Mouse (Mus musculus) hindbrain, embryonic 11.5 days (tissue): ENCODE results near the gene Fam219a. TPM values are rescaled to one million over a fixed set of nuclear protein-coding genes. Genes with fewer than 3 reads are reported as not detected.

Source experiments
- ATAC-seq: fragments of 200-750 bp; cut with Nextera tagmentation; 2 replicates; pipeline ENCODE4 v1.8.0; 2017; ENCODE audit warnings: mild to moderate bottlenecking, moderate TSS enrichment, moderate library complexity; ENCODE audit not compliant: low FRiP score
- DNase-seq: peaks from one replicate; pipeline ENCODE4 v3.0.0-alpha.2; 2015; ENCODE audit warnings: low spot score
- H3K27ac ChIP-seq: fragments of 300-500 bp; sonication (generic); 2 replicates; pipeline ENCODE4 v1.5.1; 2014; ENCODE audit warnings: mild to moderate bottlenecking, low read depth, low read length
- H3K27me3 ChIP-seq: fragments of 300-500 bp; sonication (generic); 2 replicates; pipeline ENCODE4 v1.6.1; 2014; ENCODE audit warnings: mild to moderate bottlenecking, low read length, moderate library complexity, mixed read lengths; ENCODE audit not compliant: control insufficient read depth, insufficient read depth
- H3K36me3 ChIP-seq: fragments of 300-500 bp; sonication (generic); 2 replicates; pipeline ENCODE4 v1.6.1; 2014; ENCODE audit warnings: mild to moderate bottlenecking, low read length, moderate library complexity, mixed read lengths; ENCODE audit not compliant: control insufficient read depth, insufficient read depth
- H3K4me1 ChIP-seq: fragments of 300-500 bp; sonication (generic); replicated peaks from 2 replicates; pipeline ENCODE4 v1.6.1; 2014; ENCODE audit warnings: low read length, mixed read lengths; ENCODE audit not compliant: control insufficient read depth, insufficient read depth
- H3K4me2 ChIP-seq: fragments of 300-500 bp; sonication (generic); replicated peaks from 2 replicates; pipeline ENCODE4 v1.6.1; 2014; ENCODE audit warnings: mild to moderate bottlenecking, low read depth, low read length
- H3K4me3 ChIP-seq: fragments of 300-500 bp; sonication (generic); 2 replicates; pipeline ENCODE4 v1.5.1; 2014; ENCODE audit warnings: low read depth, low read length
- H3K9ac ChIP-seq: fragments of 300-500 bp; sonication (generic); 2 replicates; pipeline ENCODE4 v1.6.1; 2014; ENCODE audit warnings: low read depth, low read length
- H3K9me3 ChIP-seq: fragments of 300-500 bp; sonication (generic); 2 replicates; pipeline ENCODE4 v1.6.1; 2016; ENCODE audit warnings: low read length; ENCODE audit not compliant: control insufficient read depth
- WGBS: fragments of 180-500 bp; shearing (Covaris S2); extraction: QIAGEN DNeasy Blood & Tissue Kit; methylation state at CpG from one replicate; pipeline ENCODE4 v1.1.7; 2014; 5-methylcytosine and 5-hydroxymethylcytosine counted together
- polyA plus RNA-seq: library from polyadenylated mRNA; unstranded; fragments of >200 nt; fragmentation: Nextera tagmentation; extraction: Ambion mirVana; gene quantifications from 2 replicates; pipeline ENCODE4 v1.2.1, GENCODE M21; 2014

Fam219a gene
- polyA plus RNA-seq, 1 experiment from 2014 or later = 17.6 TPM

DNA sequence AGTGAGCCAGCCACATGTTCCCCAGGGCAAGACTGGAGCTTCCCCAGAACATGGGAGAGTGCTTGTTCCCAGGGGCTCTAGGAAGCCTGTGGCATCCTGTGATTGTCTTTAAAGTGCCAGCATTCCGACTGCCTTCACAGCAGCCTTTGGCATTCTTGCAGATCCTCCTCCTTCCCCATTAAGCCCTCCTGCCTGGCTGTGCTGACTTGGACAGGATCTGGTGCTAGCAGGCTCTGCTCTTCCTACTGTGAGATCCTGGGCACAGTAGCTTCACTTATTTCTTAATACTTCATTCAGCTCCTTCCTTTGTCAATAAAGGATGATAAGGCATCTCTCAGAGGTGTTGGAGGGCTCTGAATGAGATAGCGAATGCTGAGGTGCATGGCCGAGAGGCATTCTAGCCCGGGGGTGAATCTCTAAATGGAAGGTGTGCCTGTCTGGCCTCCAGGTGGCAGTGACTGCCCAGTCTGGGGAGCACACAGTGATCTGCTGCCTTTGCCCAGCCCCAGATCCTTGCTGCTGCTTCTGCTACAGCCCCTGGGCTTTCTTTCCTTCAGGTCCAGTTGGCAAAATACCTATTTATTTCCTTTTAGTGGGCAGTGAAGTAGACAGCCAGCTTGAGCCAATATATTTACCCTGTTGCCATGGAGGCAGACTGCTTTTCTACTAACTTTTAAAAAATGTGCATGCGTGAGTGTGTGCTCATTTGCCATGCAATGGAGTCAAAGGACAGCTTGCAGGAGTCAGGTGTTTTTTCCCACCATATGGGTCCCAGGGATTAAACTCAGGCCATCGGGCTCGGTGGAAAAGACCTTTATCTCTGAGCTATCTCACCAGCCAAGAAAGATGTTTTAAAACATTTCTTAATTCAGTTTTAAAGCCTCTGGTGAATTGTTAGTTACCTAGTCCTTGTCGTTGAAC, 35.4 kb upstream of the Fam219a start:
- DNase-seq = peak; percentile 53
- Histone ChIP-seq H3K9me3 (no peaks in the 10 kb centered on the region), H3K4me2 (no peak overlapping the region), H3K36me3 (no peaks in the 10 kb centered on the region), H3K4me1 (0 out of 2 replicates have a peak, but pooled peaks cover 3% of the 10 kb centered on the region), H3K27ac (peak overlapping the region; percentile 61), H3K27me3 (no peaks in the 10 kb centered on the region), H3K9ac (0 out of 2 replicates have a peak overlapping the region, but pooled peaks have one; percentile 12), H3K4me3 (no peak overlapping the region)
- ATAC-seq = peak; percentile 68
- WGBS = 38% methylated on average over 8 of the region's 8 CpGs

DNA sequence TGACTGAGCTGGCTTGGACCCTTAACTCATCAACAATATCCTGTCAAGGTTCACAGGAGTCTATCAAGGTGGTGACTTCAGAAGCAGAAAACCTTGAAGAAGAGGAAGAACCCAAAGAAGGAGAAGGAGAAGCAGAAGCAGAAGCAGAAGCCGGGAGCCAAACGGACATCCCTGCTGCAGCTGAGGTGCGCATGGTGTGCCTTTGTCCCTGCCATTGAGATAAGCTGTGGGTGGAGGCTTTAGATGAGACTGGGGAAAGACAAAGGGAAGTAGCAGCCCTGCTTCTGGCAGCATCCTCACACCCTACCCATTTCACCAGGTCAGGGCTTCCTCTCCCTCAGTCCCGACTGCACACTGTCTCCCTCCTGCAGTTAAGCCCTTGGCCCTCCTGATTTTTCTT, 33.5 kb upstream of the Fam219a start:
- Histone ChIP-seq H3K4me2 (no peak overlapping the region), H3K36me3 (no peaks in the 10 kb centered on the region), H3K9me3 (no peaks in the 10 kb centered on the region), H3K27ac (no peak overlapping the region), H3K4me1 (0 out of 2 replicates have a peak, but pooled peaks cover 3% of the 10 kb centered on the region), H3K27me3 (no peaks in the 10 kb centered on the region), H3K9ac (no peak overlapping the region), H3K4me3 (no peak overlapping the region)
- 42% methylated on average over 4 of the region's 4 CpGs for WGBS
- ATAC-seq (no peak), DNase-seq (no peak)

DNA sequence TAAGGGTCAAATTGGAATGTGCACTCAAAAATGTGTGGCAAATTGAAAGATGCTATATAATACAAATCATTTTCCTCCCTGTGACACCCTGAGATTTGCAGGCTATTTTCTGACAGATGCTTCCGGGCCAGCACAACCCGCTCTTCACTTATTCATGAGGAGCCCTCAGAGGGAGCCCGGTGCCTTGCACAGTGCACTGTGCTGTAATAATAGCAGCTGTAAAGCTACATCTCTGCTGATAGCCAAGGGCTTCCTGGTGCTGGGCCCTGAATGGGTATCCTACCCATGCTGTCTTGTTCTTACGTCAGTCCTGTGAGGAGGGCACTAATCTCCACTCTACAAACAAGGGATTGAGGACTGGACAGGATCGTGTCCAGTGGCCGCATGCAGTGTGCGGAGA, 14.0 kb upstream of the Fam219a start:
- ATAC-seq (no peak), DNase-seq (no peak)
- Histone ChIP-seq H3K9ac (no peak overlapping the region), H3K4me2 (no peak overlapping the region), H3K27ac (no peak overlapping the region), H3K27me3 (no peaks in the 10 kb centered on the region), H3K36me3 (no peaks in the 10 kb centered on the region), H3K4me3 (no peak overlapping the region), H3K9me3 (no peaks in the 10 kb centered on the region), H3K4me1 (no peaks in the 10 kb centered on the region)
- WGBS = 79% methylated on average over 7 of the region's 7 CpGs

DNA sequence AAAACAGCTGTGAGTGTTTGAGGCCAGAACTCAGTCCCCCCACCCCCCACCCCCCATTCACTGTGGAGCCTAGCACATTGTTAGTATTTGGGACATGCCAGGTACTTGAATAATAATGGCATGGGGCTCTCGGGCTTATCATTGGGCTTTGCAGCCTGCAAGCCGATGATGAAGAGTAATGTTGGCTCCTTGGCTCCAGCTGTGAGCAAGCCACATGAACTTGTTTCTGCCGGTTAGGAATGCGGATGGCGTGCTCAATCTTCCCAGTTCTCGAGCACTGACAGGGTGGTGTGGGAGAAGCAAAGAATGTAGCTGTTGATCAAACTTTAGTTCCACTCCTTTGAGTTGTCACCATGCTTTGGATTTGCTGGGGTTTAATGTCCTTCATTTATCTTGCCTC, 6.6 kb upstream of the Fam219a start:
- Histone ChIP-seq H3K9me3 (no peaks in the 10 kb centered on the region), H3K4me1 (0 out of 2 replicates have a peak, but pooled peaks cover 2% of the 10 kb centered on the region), H3K9ac (no peak overlapping the region), H3K27ac (no peak overlapping the region), H3K4me3 (no peak overlapping the region), H3K27me3 (no peaks in the 10 kb centered on the region), H3K36me3 (no peaks in the 10 kb centered on the region), H3K4me2 (no peak overlapping the region)
- peak; percentile 76; the same call in 1 of the 2 replicates for ATAC-seq
- WGBS = 25% methylated on average over 6 of the region's 6 CpGs
- DNase-seq = peak; percentile 42

DNA sequence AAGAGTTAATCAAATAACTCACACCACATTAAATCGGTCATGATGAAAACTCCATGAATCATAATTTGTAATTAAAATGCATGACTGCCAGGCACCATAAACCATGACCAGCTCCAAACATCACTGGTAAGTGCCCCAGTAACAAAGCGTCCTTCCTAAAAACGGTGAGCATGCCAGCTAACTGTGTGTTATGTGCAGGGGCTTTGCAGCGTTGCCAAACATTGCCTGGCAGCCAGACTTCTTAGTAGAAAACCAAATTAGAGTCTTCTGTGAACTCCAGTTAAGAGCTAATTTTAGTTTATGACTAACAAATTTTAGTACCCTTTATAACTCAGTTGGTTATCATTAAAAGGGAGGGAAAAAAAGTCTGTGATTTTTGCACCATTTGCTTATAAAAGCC, 4.2 kb upstream of the Fam219a start:
- ATAC-seq (no peak), DNase-seq (no peak)
- no peaks in the 10 kb centered on the region for H3K27me3 ChIP-seq
- 0 out of 2 replicates have a peak, but pooled peaks cover 2% of the 10 kb centered on the region for H3K4me1 ChIP-seq
- H3K4me2 ChIP-seq = no peak overlapping the region
- H3K27ac ChIP-seq = no peak overlapping the region
- no peak overlapping the region for H3K4me3 ChIP-seq
- no peak overlapping the region for H3K9ac ChIP-seq
- H3K9me3 ChIP-seq = no peaks in the 10 kb centered on the region
- WGBS = 60% methylated on average over 4 of the region's 4 CpGs
- no peaks in the 10 kb centered on the region for H3K36me3 ChIP-seq

DNA sequence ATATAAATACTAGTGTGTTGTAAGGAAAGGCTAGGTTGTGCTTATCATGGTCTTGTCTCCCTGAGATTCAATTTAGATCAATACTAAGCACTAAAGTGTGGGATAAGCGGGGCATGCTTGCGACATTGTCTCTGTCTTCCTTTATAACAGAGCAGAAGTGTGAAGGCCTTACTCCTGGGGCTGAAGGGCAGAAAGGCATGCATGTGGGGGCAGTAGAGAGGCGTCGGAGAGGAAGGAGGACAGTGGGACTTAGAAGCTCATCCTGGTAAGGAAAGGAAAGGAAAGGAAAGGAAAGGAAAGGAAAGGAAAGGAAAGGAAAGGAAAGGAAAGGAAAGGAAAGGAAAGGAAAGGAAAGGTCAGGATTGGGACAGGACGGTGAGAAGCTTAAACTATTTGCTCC, 2.2 kb upstream of the Fam219a start:
- Histone ChIP-seq H3K4me3 (no peak overlapping the region), H3K9me3 (no peaks in the 10 kb centered on the region), H3K36me3 (no peaks in the 10 kb centered on the region), H3K27ac (no peak overlapping the region), H3K9ac (no peak overlapping the region), H3K4me1 (peaks cover 7% of the 10 kb centered on the region; the same call in 1 of the 2 replicates), H3K4me2 (no peak overlapping the region), H3K27me3 (peaks cover 6% of the 10 kb centered on the region; the same call in 1 of the 2 replicates)
- ATAC-seq (no peak), DNase-seq (peak; percentile 33)
- 21% methylated on average over 5 of the region's 5 CpGs for WGBS

DNA sequence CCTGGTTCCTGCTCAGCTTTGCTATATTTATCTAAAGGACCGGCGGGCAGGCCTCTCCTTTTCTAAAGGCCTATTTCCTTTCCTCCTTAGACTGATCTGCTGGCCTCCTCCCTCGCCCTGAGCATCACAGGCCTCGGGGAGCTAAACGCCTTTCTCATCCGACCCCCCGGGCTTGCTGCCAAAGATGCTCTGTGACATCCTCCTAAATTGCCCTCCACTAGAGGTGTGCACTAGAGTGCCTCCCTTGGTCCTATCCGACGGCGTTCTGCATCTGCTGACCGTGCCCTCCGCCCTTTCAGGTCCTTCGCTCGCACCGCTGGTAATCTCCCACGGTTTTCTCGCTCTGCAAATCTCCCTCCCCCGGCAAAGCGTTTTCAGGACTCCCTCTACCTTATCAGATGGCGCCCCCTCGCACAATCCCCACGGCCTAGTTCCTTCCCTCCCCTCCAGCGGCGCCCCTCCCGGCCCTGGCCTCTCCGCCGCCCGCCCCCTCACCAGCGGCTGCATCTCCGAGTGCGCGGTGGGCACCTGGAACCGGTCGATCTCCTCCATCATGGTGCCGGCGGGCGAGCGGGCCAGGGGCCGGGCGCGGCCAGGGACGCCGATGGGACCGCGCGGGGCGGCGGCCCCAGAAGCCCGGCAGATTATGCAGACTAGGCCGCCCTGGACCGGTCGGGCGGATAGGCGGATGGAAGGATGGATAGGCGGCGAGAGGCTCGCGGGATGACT, 492 bp downstream of the Fam219a start:
- H3K4me2 ChIP-seq = peak overlapping the region; percentile 81
- ATAC-seq (peak; percentile 36), DNase-seq (peak; percentile 64)
- peaks cover 6% of the 10 kb centered on the region; the same call in 1 of the 2 replicates for H3K27me3 ChIP-seq
- no peaks in the 10 kb centered on the region for H3K36me3 ChIP-seq
- H3K27ac ChIP-seq = peak overlapping the region; percentile 83
- H3K4me1 ChIP-seq = peaks cover 12% of the 10 kb centered on the region
- H3K9ac ChIP-seq = peak overlapping the region; percentile 83
- H3K4me3 ChIP-seq = peak overlapping the region; percentile 74
- under 1% methylated on average over 58 of the region's 58 CpGs for WGBS
- no peaks in the 10 kb centered on the region for H3K9me3 ChIP-seq

DNA sequence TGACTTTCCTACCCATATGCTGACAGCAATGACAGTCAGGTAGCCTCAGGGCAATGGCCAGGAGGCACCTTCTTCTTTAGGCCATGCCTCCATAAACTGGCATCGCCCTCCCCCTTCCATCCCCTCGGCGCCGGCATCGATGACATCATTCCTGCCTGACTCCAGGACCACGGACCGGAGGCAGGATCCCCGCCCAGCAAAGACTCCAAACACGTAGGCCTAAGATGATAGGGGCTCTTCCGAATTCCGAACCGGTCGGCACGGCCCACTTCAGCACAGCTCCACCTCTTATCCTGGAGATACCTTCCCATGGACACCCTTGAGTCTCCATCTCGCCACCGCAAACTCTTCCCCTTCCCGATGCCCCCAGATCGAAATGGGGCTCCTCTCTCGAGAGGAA, 1.1 kb downstream of the Fam219a start:
- Histone ChIP-seq H3K9me3 (no peaks in the 10 kb centered on the region), H3K4me1 (peaks cover 12% of the 10 kb centered on the region), H3K27ac (peak overlapping the region; percentile 83), H3K4me2 (peak overlapping the region; percentile 81), H3K9ac (peak overlapping the region; percentile 83), H3K4me3 (peak overlapping the region; percentile 74), H3K27me3 (peaks cover 6% of the 10 kb centered on the region; the same call in 1 of the 2 replicates), H3K36me3 (no peaks in the 10 kb centered on the region)
- 6% methylated on average over 19 of the region's 19 CpGs for WGBS
- DNase-seq (peak; percentile 45), ATAC-seq (no peak)
